Mouse (Mus musculus): Measurements from ENCODE around the gene B3gnt9. TPM values are rescaled to one million over a fixed set of nuclear protein-coding genes. Genes with fewer than 3 reads are reported as not detected.

B3gnt9 gene
- polyA plus RNA-seq (2014; fragmentation: Nextera tagmentation; extraction: Ambion mirVana), result 3.5 and 3.6 TPM in 2 replicates

DNA sequence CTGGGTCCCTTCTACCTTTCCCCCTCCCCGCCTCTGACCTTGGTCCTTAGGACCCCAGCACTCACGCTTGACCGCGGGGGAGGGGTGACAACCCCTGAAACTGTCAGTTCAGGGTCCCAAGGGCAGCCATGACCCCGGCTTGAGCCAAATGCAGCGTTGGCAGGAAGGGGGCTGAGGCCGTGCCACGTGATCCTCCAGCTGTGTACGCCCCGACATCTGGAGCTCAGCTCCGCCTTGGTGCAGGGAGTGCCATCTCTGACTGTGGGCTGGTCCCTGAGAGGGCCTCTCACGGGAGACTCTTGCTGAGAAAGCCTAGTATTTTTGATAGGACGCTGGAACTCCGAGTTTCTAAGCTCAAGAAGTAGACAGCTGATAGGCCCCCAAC lies at the start of gene B3gnt9:
B3gnt9 (minus strand) TSS at position 188 of the 385 bp plus-strand sequence.
- no peak for ATAC-seq (ENCODE audit: insufficient read depth, low FRiP score, low TSS enrichment)
- Histone ChIP-seq H3K36me3 (ENCODE audit: control insufficient read depth, insufficient read depth, low read length) (peaks cover 7% of the 10 kb centered on the region), H3K4me1 (ENCODE audit: control insufficient read depth, insufficient read depth, low read length) (peaks cover 12% of the 10 kb centered on the region), H3K9me3 (ENCODE audit: control insufficient read depth, low read length) (no peaks in the 10 kb centered on the region), H3K4me3 (ENCODE audit: low read depth, low read length) (peak within 1 kb of the TSS; percentile 54), H3K27me3 (ENCODE audit: control insufficient read depth, insufficient read depth, low read length) (peaks cover 39% of the 10 kb centered on the region), H3K4me2 (ENCODE audit: low read depth) (peak within 1 kb of the TSS; percentile 99), H3K9ac (ENCODE audit: low read length) (peak within 1 kb of the TSS; percentile 74), H3K27ac (ENCODE audit: low read depth, low read length) (no peak within 1 kb of the TSS)
- DNase-seq (ENCODE audit: low spot score), result peak; percentile 49
- WGBS, result 3% methylated on average over 14 of the region's 14 CpGs

DNA sequence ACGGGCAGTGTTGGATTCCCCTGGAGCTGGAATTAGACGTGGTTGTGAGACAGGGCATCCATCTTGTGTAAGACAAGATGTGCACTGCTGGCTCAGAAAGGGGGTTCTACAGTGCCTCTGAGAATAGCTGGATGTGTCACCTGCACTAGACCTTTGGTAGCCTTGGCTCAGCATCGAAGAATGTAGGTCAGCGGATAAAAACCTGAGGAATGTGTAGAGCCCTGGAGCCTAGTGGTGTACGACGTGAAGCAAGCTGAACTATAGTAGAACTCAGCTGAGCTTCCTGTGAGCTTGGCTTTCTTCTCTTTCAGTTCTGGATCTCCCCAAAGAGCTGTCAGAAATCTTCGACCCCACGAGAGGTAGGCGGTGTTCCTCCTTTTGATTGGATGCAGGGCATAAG lies 48.9 kb upstream of the B3gnt9 start:
- Histone ChIP-seq H3K4me3 (ENCODE audit: low read depth, low read length) (no peak overlapping the region), H3K9ac (ENCODE audit: low read length) (no peak overlapping the region), H3K4me2 (ENCODE audit: low read depth) (no peak overlapping the region), H3K27me3 (ENCODE audit: control insufficient read depth, insufficient read depth, low read length) (no peaks in the 10 kb centered on the region), H3K4me1 (ENCODE audit: control insufficient read depth, insufficient read depth, low read length) (peaks cover 9% of the 10 kb centered on the region), H3K9me3 (ENCODE audit: control insufficient read depth, low read length) (no peaks in the 10 kb centered on the region), H3K27ac (ENCODE audit: low read depth, low read length) (no peak overlapping the region), H3K36me3 (ENCODE audit: control insufficient read depth, insufficient read depth, low read length) (peaks cover 17% of the 10 kb centered on the region)
- ATAC-seq (ENCODE audit: insufficient read depth, low FRiP score, low TSS enrichment) (no peak), DNase-seq (ENCODE audit: low spot score) (no peak)
- WGBS, result 89% methylated on average over 8 of the region's 9 CpGs

DNA sequence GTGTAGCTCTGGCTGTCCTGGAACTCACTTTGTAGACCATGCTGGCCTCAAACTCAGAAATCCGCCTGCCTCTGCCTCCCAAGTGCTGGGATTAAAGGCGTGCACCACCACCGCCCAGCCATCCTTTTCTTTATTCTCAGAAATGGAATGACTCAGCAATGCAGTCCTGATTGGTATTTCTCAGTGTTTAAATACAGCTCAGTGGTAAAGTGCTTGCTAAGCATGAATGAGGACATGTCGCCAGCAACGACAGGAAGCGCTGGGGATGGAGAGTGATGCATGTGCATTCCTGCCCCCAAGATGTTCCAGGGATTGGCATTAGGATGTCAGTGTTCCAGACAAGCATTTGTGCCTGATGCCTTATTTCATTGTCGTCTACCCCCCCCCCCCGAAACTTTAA lies 48.4 kb upstream of the B3gnt9 start:
- peaks cover 14% of the 10 kb centered on the region for H3K36me3 ChIP-seq (ENCODE audit: control insufficient read depth, insufficient read depth, low read length)
- H3K4me1 ChIP-seq (ENCODE audit: control insufficient read depth, insufficient read depth, low read length), result peaks cover 14% of the 10 kb centered on the region
- no peaks in the 10 kb centered on the region for H3K9me3 ChIP-seq (ENCODE audit: control insufficient read depth, low read length)
- no peak overlapping the region for H3K4me2 ChIP-seq (ENCODE audit: low read depth)
- WGBS, result 89% methylated on average over 8 of the region's 8 CpGs
- no peaks in the 10 kb centered on the region for H3K27me3 ChIP-seq (ENCODE audit: control insufficient read depth, insufficient read depth, low read length)
- no peak overlapping the region for H3K9ac ChIP-seq (ENCODE audit: low read length)
- DNase-seq (ENCODE audit: low spot score) (no peak), ATAC-seq (ENCODE audit: insufficient read depth, low FRiP score, low TSS enrichment) (no peak)
- no peak overlapping the region for H3K4me3 ChIP-seq (ENCODE audit: low read depth, low read length)
- no peak overlapping the region for H3K27ac ChIP-seq (ENCODE audit: low read depth, low read length)

- Histone ChIP-seq H3K4me3 (ENCODE audit: low read depth, low read length) (no peak overlapping the region), H3K27ac (ENCODE audit: low read depth, low read length) (no peak overlapping the region), H3K4me1 (ENCODE audit: control insufficient read depth, insufficient read depth, low read length) (peaks cover 9% of the 10 kb centered on the region), H3K4me2 (ENCODE audit: low read depth) (no peak overlapping the region), H3K9me3 (ENCODE audit: control insufficient read depth, low read length) (no peaks in the 10 kb centered on the region), H3K27me3 (ENCODE audit: control insufficient read depth, insufficient read depth, low read length) (no peaks in the 10 kb centered on the region), H3K36me3 (ENCODE audit: control insufficient read depth, insufficient read depth, low read length) (peaks cover 11% of the 10 kb centered on the region), H3K9ac (ENCODE audit: low read length) (no peak overlapping the region)
- whole genome bisulfite sequencing, result 94% methylated on average over 8 of the region's 8 CpGs
- no peak for ATAC-seq (ENCODE audit: insufficient read depth, low FRiP score, low TSS enrichment)
- DNase-seq (ENCODE audit: low spot score), result no peak
These were observed 45.0 kb upstream of the B3gnt9 start for GRCm38 (mm10) chr8:105299962-105300361.

DNA sequence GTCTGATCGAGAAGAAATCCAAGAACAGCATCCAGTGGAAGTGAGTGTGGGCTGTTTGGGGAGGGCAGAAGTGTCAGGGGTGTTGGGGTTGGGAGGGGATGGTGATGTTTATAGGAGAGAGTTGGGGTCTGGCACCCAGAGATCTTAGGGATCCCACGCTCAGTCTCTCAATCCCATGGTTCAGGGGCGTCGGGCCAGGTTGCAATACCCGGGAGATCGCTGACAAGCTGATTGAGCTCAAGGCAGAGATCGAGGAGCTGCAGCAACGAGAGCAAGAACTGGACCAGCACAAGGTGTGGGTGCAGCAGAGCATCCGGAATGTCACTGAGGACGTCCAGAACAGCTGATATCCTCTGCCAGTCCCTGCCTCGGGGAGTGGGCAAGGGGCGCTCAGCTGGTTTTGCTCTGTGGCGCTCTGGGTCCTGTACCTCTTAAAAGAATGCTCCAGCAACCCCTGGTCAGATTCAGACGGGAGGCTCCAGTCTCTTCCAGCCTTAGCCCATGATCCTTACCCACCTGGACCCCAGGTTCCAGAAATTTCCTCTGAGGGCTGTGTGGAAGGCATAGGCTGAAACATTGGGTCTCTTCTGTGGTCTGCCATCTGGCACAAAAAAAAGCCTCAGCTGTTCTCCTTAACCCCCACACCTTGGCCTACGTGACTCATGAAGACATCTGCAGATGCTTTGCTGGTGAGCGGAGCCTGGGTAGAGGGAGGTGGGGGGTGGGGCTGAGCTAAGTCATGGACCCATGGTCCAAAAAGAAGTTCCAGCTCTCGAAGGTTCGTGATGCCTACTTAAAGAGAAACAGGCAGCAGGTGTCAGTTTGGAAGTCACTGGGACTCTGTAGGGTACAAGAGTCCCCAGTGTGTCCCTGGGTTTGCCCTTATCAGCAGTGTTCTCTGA lies 43.6 kb upstream of the B3gnt9 start:
- 61% methylated on average over 18 of the region's 18 CpGs for WGBS
- Histone ChIP-seq H3K9ac (ENCODE audit: low read length) (peak overlapping the region; percentile 88), H3K36me3 (ENCODE audit: control insufficient read depth, insufficient read depth, low read length) (peaks cover 11% of the 10 kb centered on the region), H3K27ac (ENCODE audit: low read depth, low read length) (no peak overlapping the region), H3K9me3 (ENCODE audit: control insufficient read depth, low read length) (no peaks in the 10 kb centered on the region), H3K4me3 (ENCODE audit: low read depth, low read length) (peak overlapping the region; percentile 97), H3K4me1 (ENCODE audit: control insufficient read depth, insufficient read depth, low read length) (peaks cover 9% of the 10 kb centered on the region), H3K27me3 (ENCODE audit: control insufficient read depth, insufficient read depth, low read length) (no peaks in the 10 kb centered on the region), H3K4me2 (ENCODE audit: low read depth) (peak overlapping the region; percentile 97)
- ATAC-seq (ENCODE audit: insufficient read depth, low FRiP score, low TSS enrichment) (no peak), DNase-seq (ENCODE audit: low spot score) (no peak)

- Histone ChIP-seq H3K27ac (ENCODE audit: low read depth, low read length) (0 out of 2 replicates have a peak within 1 kb of the TSS, but pooled peaks have one; percentile 21), H3K4me3 (ENCODE audit: low read depth, low read length) (peak within 1 kb of the TSS; percentile 97), H3K36me3 (ENCODE audit: control insufficient read depth, insufficient read depth, low read length) (peaks cover 9% of the 10 kb centered on the region), H3K4me1 (ENCODE audit: control insufficient read depth, insufficient read depth, low read length) (peaks cover 9% of the 10 kb centered on the region), H3K9me3 (ENCODE audit: control insufficient read depth, low read length) (no peaks in the 10 kb centered on the region), H3K9ac (ENCODE audit: low read length) (peak within 1 kb of the TSS; percentile 88), H3K27me3 (ENCODE audit: control insufficient read depth, insufficient read depth, low read length) (no peaks in the 10 kb centered on the region), H3K4me2 (ENCODE audit: low read depth) (peak within 1 kb of the TSS; percentile 97)
- WGBS, result under 1% methylated on average over 58 of the region's 58 CpGs
- peak; percentile 92 for DNase-seq (ENCODE audit: low spot score)
- ATAC-seq (ENCODE audit: insufficient read depth, low FRiP score, low TSS enrichment), result peak; percentile 86
These were observed 42.7 kb upstream of the B3gnt9 start, which contains the start of gene E2f4 for GRCm38 (mm10) chr8:105297511-105298192. E2f4 (plus strand) TSS chr8:105297663.

- Histone ChIP-seq H3K9ac (ENCODE audit: low read length) (no peak within 1 kb of the TSS), H3K27me3 (ENCODE audit: control insufficient read depth, insufficient read depth, low read length) (no peaks in the 10 kb centered on the region), H3K9me3 (ENCODE audit: control insufficient read depth, low read length) (no peaks in the 10 kb centered on the region), H3K4me2 (ENCODE audit: low read depth) (peak within 1 kb of the TSS; percentile 97; the same call in 1 of the 2 replicates), H3K36me3 (ENCODE audit: control insufficient read depth, insufficient read depth, low read length) (peaks cover 6% of the 10 kb centered on the region), H3K4me3 (ENCODE audit: low read depth, low read length) (peak within 1 kb of the TSS; percentile 97; the same call in 1 of the 2 replicates), H3K4me1 (ENCODE audit: control insufficient read depth, insufficient read depth, low read length) (peaks cover 9% of the 10 kb centered on the region), H3K27ac (ENCODE audit: low read depth, low read length) (no peak within 1 kb of the TSS)
- ATAC-seq (ENCODE audit: insufficient read depth, low FRiP score, low TSS enrichment), result no peak
- DNase-seq (ENCODE audit: low spot score), result no peak
- WGBS, result 60% methylated on average over 11 of the region's 11 CpGs
These were observed 41.1 kb upstream of the B3gnt9 start, which contains the start of gene Exoc3l for GRCm38 (mm10) chr8:105295895-105296573. Exoc3l (minus strand) TSS chr8:105296101.

GRCm38 (mm10) chr8:105295256-105295655 lies 40.3 kb upstream of the B3gnt9 start:
- Histone ChIP-seq H3K27me3 (ENCODE audit: control insufficient read depth, insufficient read depth, low read length) (peaks cover 7% of the 10 kb centered on the region), H3K4me1 (ENCODE audit: control insufficient read depth, insufficient read depth, low read length) (peaks cover 12% of the 10 kb centered on the region), H3K27ac (ENCODE audit: low read depth, low read length) (no peak overlapping the region), H3K4me3 (ENCODE audit: low read depth, low read length) (no peak overlapping the region), H3K36me3 (ENCODE audit: control insufficient read depth, insufficient read depth, low read length) (peaks cover 2% of the 10 kb centered on the region; the same call in 1 of the 2 replicates), H3K9me3 (ENCODE audit: control insufficient read depth, low read length) (no peaks in the 10 kb centered on the region), H3K4me2 (ENCODE audit: low read depth) (no peak overlapping the region), H3K9ac (ENCODE audit: low read length) (no peak overlapping the region)
- 75% methylated on average over 11 of the region's 11 CpGs for WGBS
- ATAC-seq (ENCODE audit: insufficient read depth, low FRiP score, low TSS enrichment), result no peak
- DNase-seq (ENCODE audit: low spot score), result no peak
